Mouse (Mus musculus) ES-E14 (cell line): ENCODE data around the gene Gm28845.

Experiments
- CHD2 ChIP-seq: IDR thresholded peaks from 2 replicates; pipeline ENCODE4 v1.6.1; 2014; ENCODE audit warnings: mild to moderate bottlenecking, low read depth, low read length, inconsistent platforms
- HCFC1 ChIP-seq: IDR thresholded peaks from 2 replicates; pipeline ENCODE4 v1.6.1; 2012; ENCODE audit warnings: low read length, inconsistent platforms, borderline replicate concordance; ENCODE audit not compliant: insufficient read depth
- MAFK ChIP-seq: IDR thresholded peaks from 2 replicates; pipeline ENCODE4 v1.6.1; 2014; ENCODE audit warnings: mild to moderate bottlenecking, low read depth, low read length, inconsistent platforms; ENCODE audit not compliant: insufficient read depth
- ZNF384 ChIP-seq: IDR thresholded peaks from 2 replicates; pipeline ENCODE4 v1.6.1; 2012; ENCODE audit warnings: low read depth, low read length, inconsistent platforms

DNA sequence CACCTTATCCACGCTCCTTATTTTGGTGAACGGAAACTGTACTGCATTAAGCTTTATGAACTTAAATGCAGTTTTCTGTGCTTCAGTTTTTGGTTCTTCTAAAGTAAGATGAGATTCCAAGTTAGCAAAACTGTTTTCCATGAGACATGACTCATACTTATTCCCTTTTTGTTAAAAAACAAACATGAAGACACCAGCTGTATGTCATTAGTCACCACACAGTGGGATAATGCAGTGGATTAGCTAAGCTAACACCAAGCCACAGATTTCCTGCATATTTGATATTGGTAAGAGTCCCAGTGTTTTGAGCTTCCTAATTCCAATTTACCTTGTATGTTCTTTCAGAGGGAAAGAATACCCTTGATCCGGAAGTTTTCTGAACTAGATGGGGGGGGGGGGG, 27.8 kb downstream of the Gm28845 start:
- no peak for TF ChIP-seq MAFK
- TF ChIP-seq HCFC1: no peak
- no peak for TF ChIP-seq CHD2
- TF ChIP-seq ZNF384: no peak
